Mouse (Mus musculus) liver, postnatal 0 days (tissue): ENCODE data around the gene Mybphl. TPM values are rescaled to one million over a fixed set of nuclear protein-coding genes. Genes with fewer than 3 reads are reported as not detected.

Experiments
- ATAC-seq: fragments of 200-750 bp; cut with Nextera tagmentation; 2 replicates; pipeline ENCODE4 v1.8.0; 2017; ENCODE audit warnings: mild to moderate bottlenecking, moderate library complexity
- DNase-seq: peaks from one replicate; pipeline ENCODE4 v3.0.0-alpha.2; 2016
- H3K27ac ChIP-seq: fragments of 300-500 bp; sonication (generic); 2 replicates; pipeline ENCODE4 v1.5.1; 2014; ENCODE audit warnings: antibody characterized with exemption, moderate library complexity, mild to moderate bottlenecking, low read depth
- H3K27me3 ChIP-seq: fragments of 300-500 bp; sonication (generic); 2 replicates; pipeline ENCODE4 v1.6.1; 2014; ENCODE audit warnings: low read length, control low read depth, mixed read lengths; ENCODE audit not compliant: insufficient read depth
- H3K36me3 ChIP-seq: fragments of 300-500 bp; sonication (generic); replicated peaks from 2 replicates; pipeline ENCODE4 v1.6.1; 2014; ENCODE audit warnings: mild to moderate bottlenecking, control low read depth, low read length, moderate library complexity, mixed read lengths; ENCODE audit not compliant: insufficient read depth
- H3K4me1 ChIP-seq: fragments of 300-500 bp; sonication (generic); 2 replicates; pipeline ENCODE4 v1.6.1; 2014; ENCODE audit warnings: antibody characterized with exemption, mild to moderate bottlenecking, control low read depth; ENCODE audit not compliant: insufficient read depth
- H3K4me2 ChIP-seq: fragments of 300-500 bp; sonication (generic); 2 replicates; pipeline ENCODE4 v1.6.1; 2014; ENCODE audit warnings: low read depth, mild to moderate bottlenecking, low read length, moderate library complexity, mixed read lengths
- H3K4me3 ChIP-seq: fragments of 300-500 bp; sonication (generic); 2 replicates; pipeline ENCODE4 v1.5.1; 2014; ENCODE audit warnings: low read depth, low read length
- H3K9ac ChIP-seq: fragments of 300-500 bp; sonication (generic); replicated peaks from 2 replicates; pipeline ENCODE4 v1.6.1; 2014; ENCODE audit warnings: mild to moderate bottlenecking, moderate library complexity
- H3K9me3 ChIP-seq: fragments of 300-500 bp; sonication (generic); 2 replicates; pipeline ENCODE4 v1.6.1; 2016; ENCODE audit warnings: mild to moderate bottlenecking, control low read depth, low read length, mixed read lengths
- CTCF ChIP-seq: sonication (generic); IDR thresholded peaks from 2 replicates; pipeline ENCODE4 v1.5.1; 2016; ENCODE audit warnings: antibody characterized with exemption, low read depth
- EP300 ChIP-seq: IDR thresholded peaks from 2 replicates; pipeline ENCODE4 v1.6.1; 2016; ENCODE audit warnings: antibody characterized with exemption, low read depth, mild to moderate bottlenecking
- WGBS: fragments of 180-500 bp; shearing (Covaris S2); extraction: QIAGEN DNeasy Blood & Tissue Kit; methylation state at CpG from one replicate; pipeline ENCODE4 v1.1.7; 2014; ENCODE audit not compliant: insufficient replicate concordance; 5-methylcytosine and 5-hydroxymethylcytosine counted together
- polyA plus RNA-seq: library from polyadenylated mRNA; unstranded; fragments of >200 nt; fragmentation: Nextera tagmentation; extraction: Ambion mirVana; gene quantifications from 2 replicates; pipeline ENCODE4 v1.2.1, GENCODE M21; 2015

Mybphl gene
- polyA plus RNA-seq, 1 experiment from 2014 or later, result 0.49 TPM

DNA sequence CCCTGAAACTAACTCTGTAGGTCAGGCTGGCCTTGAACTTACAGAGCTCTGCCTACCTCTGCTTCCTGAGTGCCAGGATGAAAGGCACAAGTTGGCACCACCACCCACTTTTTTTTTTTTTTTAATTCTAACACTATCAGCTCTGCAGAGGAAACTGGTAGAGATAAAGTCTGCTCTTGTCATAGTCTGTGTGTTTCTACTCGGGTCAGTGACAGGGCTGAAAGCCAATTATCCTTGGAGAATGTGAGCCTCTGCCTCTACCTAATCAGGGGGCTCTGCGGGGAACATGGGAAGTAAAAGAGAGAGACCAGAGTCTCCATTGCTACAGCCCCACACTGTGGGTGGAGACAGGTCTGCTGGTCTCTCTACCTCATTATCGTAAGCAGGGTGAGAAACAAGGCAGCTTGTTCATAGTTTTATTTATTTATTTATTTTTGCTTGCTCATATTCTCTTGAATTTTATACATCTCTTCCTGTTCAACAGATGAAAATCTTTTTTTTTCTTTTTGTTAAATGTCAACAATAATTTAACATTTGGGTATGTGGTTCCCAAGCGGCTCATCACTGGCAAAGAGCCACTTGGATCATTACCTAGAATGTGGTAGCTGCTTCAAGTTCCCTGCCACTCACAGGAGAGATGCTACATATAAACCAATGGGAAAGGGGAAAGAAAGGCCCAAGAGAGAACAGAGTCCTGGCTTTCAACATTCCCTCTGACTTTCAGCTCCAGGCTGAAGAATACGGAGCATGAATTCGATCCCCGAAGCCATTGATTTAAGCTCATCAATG lies 14.4 kb downstream of the Mybphl start:
- H3K4me2 ChIP-seq, result no peak overlapping the region
- WGBS, result 65% methylated on average over 7 of the region's 7 CpGs
- H3K36me3 ChIP-seq, result no peaks in the 10 kb centered on the region
- TF ChIP-seq CTCF (no peak), EP300 (no peak)
- peaks cover 17% of the 10 kb centered on the region for H3K4me1 ChIP-seq
- H3K27ac ChIP-seq, result no peak overlapping the region
- DNase-seq (no peak), ATAC-seq (no peak)
- H3K4me3 ChIP-seq, result no peak overlapping the region
- no peaks in the 10 kb centered on the region for H3K9me3 ChIP-seq
- no peak overlapping the region for H3K9ac ChIP-seq
- no peaks in the 10 kb centered on the region for H3K27me3 ChIP-seq

DNA sequence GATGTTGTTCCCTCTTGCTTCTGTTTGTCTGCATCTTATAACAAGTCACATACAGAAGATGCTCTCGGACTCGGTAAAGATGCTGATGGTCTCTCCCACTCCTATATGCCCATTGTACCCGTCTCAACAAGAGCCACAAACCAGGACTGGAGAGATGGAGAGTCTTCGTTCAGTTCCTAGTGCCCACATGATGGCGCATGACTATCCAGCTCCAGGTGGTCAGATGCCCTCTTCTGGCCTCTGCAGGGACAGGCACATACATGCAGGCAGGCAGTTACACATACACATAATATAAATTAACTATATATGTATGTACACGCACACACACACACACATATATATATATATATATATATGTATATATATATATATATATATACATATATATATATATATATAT lies 16.0 kb downstream of the Mybphl start:
- TF ChIP-seq EP300 (no peak), CTCF (peak; percentile 73)
- no peaks in the 10 kb centered on the region for H3K27me3 ChIP-seq
- H3K4me2 ChIP-seq, result no peak overlapping the region
- WGBS, result 79% methylated on average over 6 of the region's 6 CpGs
- no peaks in the 10 kb centered on the region for H3K9me3 ChIP-seq
- DNase-seq, result no peak
- ATAC-seq, result no peak
- no peaks in the 10 kb centered on the region for H3K36me3 ChIP-seq
- no peak overlapping the region for H3K4me3 ChIP-seq
- no peak overlapping the region for H3K9ac ChIP-seq
- no peak overlapping the region for H3K27ac ChIP-seq
- H3K4me1 ChIP-seq, result peaks cover 28% of the 10 kb centered on the region

DNA sequence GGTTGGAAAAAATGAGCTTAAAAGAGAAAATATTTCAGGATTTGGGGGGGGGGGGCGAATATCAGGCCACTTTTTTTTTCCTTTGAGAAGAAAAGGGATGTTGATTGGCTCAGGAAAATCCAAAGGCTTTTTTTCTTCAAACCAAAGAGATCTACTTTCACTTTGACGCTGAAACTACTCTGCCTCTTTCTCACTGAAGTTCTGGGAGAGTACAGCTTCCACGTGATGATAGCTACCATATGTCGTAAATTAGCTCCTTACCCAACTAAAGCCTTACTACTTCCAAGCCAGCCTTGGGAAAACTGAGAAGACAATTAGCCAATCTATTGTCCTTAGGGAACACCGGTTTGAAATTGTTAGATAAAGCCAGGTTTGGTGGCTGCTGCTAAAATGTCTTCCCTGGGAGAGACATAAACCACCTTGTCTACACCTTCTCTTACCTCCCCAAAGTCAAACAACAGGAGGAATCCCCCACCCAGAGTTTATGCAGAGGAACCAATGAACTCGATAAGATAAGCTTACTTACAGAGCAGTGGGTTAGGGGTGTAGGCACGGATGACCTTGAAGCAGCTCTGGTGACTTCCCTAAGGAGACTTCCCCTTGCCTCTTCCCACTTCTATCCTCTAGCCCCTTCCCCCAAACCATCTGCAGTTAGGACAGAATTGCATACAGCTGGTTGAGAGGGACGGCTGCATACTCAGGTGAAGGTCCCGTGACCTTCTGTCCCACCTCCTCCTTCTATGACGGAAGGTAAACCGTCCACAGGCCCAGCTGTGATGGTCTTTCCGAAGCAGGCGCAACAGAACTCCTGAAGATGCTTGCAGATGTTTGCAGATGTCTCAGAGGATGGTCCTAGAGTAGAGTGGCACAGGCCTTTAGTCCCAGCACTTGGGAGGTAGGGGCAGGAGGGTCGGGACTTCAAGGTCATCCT lies 17.5 kb downstream of the Mybphl start:
- Histone ChIP-seq H3K9me3 (no peaks in the 10 kb centered on the region), H3K4me1 (peaks cover 28% of the 10 kb centered on the region), H3K36me3 (no peaks in the 10 kb centered on the region), H3K4me3 (peak overlapping the region; percentile 39), H3K9ac (peak overlapping the region; percentile 58), H3K27me3 (no peaks in the 10 kb centered on the region), H3K4me2 (peak overlapping the region; percentile 78), H3K27ac (peak overlapping the region; percentile 48)
- no peak for TF ChIP-seq EP300
- DNase-seq (no peak), ATAC-seq (no peak)
- WGBS, result 47% methylated on average over 14 of the region's 14 CpGs

DNA sequence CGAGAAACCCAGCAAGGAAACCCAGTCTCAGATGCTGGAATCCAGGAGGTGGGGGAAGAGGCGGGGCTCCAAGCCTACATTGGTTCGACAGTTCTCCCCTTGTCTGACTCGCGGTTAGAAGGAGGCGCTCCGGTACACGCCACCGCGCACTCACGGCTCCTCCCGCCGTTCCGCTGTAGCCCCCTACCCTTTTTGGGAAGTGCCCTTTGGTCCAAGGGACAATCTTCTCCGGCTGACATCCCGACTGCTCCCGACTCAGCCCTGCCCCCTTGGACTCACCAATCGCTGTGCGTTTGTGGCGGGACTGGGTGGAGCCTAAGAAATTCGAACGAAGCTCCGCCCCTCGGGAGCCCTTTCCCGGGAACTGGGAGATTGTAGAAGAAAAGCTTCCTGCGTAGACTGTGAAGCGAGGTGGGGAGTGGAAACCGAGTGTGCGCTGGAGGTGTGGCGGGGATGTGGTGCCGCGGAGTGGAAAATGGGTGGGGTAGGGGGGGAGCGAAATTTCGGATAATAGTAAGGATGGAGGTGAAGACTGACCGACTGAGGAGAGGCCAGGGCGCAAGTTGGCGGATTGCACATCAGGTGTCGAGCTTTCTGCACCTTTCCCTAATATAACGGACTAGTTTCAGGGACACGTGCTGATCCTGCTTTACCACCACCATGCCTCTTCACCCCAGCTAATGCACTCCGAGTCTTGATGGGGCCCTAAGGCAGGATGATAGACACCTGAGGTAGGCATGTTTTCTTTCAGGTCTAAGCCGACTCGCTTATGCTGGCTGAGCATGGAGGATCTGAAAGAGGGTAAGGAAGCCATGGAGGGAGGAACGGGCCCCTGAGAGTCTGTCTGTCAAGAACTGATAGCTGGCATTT lies 19.0 kb downstream of the Mybphl start, which contains the start of gene Psrc1:
Psrc1 (plus strand) TSS at position 355 of the 870 bp plus-strand sequence.
- Histone ChIP-seq H3K4me1 (peaks cover 28% of the 10 kb centered on the region), H3K4me2 (peak within 1 kb of the TSS; percentile 78), H3K4me3 (peak within 1 kb of the TSS; percentile 65), H3K27ac (no peak within 1 kb of the TSS), H3K9me3 (no peaks in the 10 kb centered on the region), H3K9ac (peak within 1 kb of the TSS; percentile 54), H3K27me3 (no peaks in the 10 kb centered on the region), H3K36me3 (no peaks in the 10 kb centered on the region)
- peak; percentile 91 for ATAC-seq
- DNase-seq, result peak; percentile 92
- WGBS, result 2% methylated on average over 44 of the region's 44 CpGs
- no peak for TF ChIP-seq CTCF
- TF ChIP-seq EP300, result no peak

DNA sequence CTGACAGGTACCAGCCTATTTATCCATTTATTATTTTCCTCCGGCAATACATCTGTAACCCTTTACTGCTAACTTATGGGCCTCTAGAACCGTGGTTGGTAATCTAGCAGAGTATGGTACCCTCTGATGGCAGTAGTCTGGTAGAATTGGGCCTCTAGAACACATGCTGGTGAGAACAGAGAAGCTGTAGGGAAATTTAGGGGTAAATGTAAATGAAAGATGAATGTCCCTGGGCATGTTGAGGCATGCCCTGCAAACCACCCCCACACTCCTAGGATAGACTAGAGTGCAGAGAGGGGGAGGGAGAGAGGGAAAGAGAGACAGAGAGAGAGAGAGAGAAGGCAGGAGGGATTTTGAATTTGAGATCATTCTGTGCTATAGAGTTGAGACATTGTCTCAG lies 19.7 kb downstream of the Mybphl start:
- ATAC-seq (no peak), DNase-seq (no peak)
- H3K4me3 ChIP-seq, result peak overlapping the region; percentile 65
- peak overlapping the region; percentile 73 for H3K4me2 ChIP-seq
- 50% methylated on average over 2 of the region's 2 CpGs for WGBS
- H3K9ac ChIP-seq, result peak overlapping the region; percentile 54
- no peak overlapping the region for H3K27ac ChIP-seq
- no peaks in the 10 kb centered on the region for H3K9me3 ChIP-seq
- TF ChIP-seq EP300, result no peak
- no peak for TF ChIP-seq CTCF
- no peaks in the 10 kb centered on the region for H3K36me3 ChIP-seq
- no peaks in the 10 kb centered on the region for H3K27me3 ChIP-seq
- peaks cover 29% of the 10 kb centered on the region for H3K4me1 ChIP-seq

DNA sequence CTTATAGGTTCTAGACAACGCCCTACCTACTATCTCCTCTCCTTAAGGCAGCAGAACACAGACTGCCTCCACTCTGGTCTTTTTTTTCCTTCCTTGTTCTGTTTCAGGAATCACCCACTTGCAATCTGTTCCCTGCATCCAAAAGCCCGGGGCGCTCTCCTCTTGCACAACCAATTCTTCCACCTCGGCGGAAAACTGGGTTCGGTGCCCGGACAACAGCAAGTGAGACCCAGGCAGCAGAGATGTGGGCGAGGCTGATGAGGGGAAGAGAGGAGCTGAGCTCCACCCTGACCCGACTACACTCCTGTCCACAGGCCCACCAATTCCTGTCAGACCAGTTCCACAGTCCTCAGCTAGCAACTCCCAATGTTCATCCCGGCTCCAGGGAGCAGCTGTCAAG lies 21.5 kb downstream of the Mybphl start:
- no peak for DNase-seq
- no peak overlapping the region for H3K4me3 ChIP-seq
- no peak for TF ChIP-seq EP300
- TF ChIP-seq CTCF, result no peak
- 85% methylated on average over 10 of the region's 10 CpGs for WGBS
- no peaks in the 10 kb centered on the region for H3K27me3 ChIP-seq
- H3K4me2 ChIP-seq, result no peak overlapping the region
- H3K9ac ChIP-seq, result no peak overlapping the region
- H3K9me3 ChIP-seq, result no peaks in the 10 kb centered on the region
- ATAC-seq, result no peak
- H3K27ac ChIP-seq, result no peak overlapping the region
- H3K4me1 ChIP-seq, result peaks cover 29% of the 10 kb centered on the region
- no peaks in the 10 kb centered on the region for H3K36me3 ChIP-seq
